Mouse (Mus musculus): ENCODE results near the gene Idh1. TPM values are rescaled to one million over a fixed set of nuclear protein-coding genes. Genes with fewer than 3 reads are reported as not detected.

Gene Idh1
- polyA plus RNA-seq, 1 experiment from 2014 or later: 436 TPM

DNA sequence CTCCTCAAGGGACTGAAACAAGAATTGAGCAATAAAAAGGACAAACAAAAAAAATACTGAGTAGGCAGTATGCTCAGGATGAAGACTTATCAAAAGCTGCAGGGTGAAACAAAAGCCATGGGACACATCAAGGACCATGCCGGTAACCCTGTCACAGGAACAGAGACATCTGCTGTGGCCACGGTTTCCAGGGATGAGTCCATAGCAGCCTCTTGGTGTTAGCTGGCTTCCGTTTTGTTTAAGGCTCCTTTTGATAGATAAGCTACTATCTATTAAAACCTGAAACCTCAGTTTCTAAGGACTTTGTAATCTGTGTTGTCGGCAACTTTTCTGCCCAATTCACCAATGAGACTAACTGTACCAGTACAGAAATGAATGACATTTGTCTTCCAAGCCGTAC, 16.4 kb downstream of the Idh1 start:
- WGBS: 93% methylated on average over 5 of the region's 5 CpGs
- Histone ChIP-seq H3K4me2 (ENCODE audit: low read depth) (no peak overlapping the region), H3K4me1 (ENCODE audit: control insufficient read depth, insufficient read depth, low read length) (no peaks in the 10 kb centered on the region), H3K9ac (ENCODE audit: low read length) (no peak overlapping the region), H3K9me3 (ENCODE audit: control insufficient read depth, low read length) (no peaks in the 10 kb centered on the region), H3K27ac (ENCODE audit: low read depth, low read length) (no peak overlapping the region), H3K36me3 (ENCODE audit: control insufficient read depth, insufficient read depth, low read length) (peaks cover 21% of the 10 kb centered on the region), H3K27me3 (ENCODE audit: control insufficient read depth, insufficient read depth, low read length) (no peaks in the 10 kb centered on the region), H3K4me3 (ENCODE audit: low read depth, low read length) (no peak overlapping the region)
- ATAC-seq (ENCODE audit: insufficient read depth, low FRiP score, low TSS enrichment) (no peak), DNase-seq (ENCODE audit: low spot score) (no peak)

DNA sequence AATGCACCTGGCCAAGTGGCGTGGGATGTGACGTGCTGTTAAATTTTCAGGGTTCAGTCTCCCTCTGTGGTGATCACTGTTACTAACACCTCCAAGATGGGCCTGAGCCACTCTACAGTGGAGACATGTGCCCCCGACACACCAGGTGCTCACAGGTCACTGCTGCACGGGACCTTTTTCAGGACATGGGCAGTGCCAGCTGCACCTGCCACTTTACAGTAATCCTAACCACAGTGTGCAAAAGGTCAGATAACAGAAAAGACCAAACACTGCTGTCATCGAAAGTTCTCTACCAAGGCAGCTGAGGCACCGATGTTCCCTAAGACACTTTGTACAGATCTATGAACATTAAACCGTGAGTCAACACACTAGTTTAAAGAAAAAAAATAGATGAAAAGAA, 16.8 kb downstream of the Idh1 start:
- H3K27ac ChIP-seq (ENCODE audit: low read depth, low read length): no peak overlapping the region
- DNase-seq (ENCODE audit: low spot score) (no peak), ATAC-seq (ENCODE audit: insufficient read depth, low FRiP score, low TSS enrichment) (no peak)
- no peak overlapping the region for H3K4me2 ChIP-seq (ENCODE audit: low read depth)
- 96% methylated on average over 7 of the region's 7 CpGs for WGBS
- no peaks in the 10 kb centered on the region for H3K27me3 ChIP-seq (ENCODE audit: control insufficient read depth, insufficient read depth, low read length)
- H3K4me3 ChIP-seq (ENCODE audit: low read depth, low read length): no peak overlapping the region
- H3K9me3 ChIP-seq (ENCODE audit: control insufficient read depth, low read length): no peaks in the 10 kb centered on the region
- H3K9ac ChIP-seq (ENCODE audit: low read length): no peak overlapping the region
- H3K4me1 ChIP-seq (ENCODE audit: control insufficient read depth, insufficient read depth, low read length): no peaks in the 10 kb centered on the region
- H3K36me3 ChIP-seq (ENCODE audit: control insufficient read depth, insufficient read depth, low read length): peaks cover 23% of the 10 kb centered on the region

DNA sequence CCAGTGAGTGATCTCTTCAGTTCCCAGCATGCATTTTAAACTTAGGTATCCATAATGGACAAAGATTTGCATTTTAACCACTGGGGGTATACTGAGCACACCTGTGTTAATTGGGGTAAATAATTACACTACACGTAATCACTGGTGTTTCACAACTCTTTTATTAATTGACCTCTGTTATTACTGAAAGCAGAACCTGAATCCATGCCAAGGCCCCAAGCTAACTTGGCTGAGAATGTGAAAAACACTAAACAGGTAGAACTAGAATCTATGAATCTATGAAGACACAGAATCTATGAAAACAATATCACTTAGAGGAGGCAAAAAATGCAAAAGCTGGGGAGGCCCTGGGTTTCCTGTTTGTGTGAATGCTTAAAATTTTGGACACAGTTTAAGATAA, 18.8 kb downstream of the Idh1 start:
- Histone ChIP-seq H3K4me3 (ENCODE audit: low read depth, low read length) (no peak overlapping the region), H3K4me2 (ENCODE audit: low read depth) (no peak overlapping the region), H3K9ac (ENCODE audit: low read length) (no peak overlapping the region), H3K27ac (ENCODE audit: low read depth, low read length) (no peak overlapping the region), H3K4me1 (ENCODE audit: control insufficient read depth, insufficient read depth, low read length) (no peaks in the 10 kb centered on the region), H3K36me3 (ENCODE audit: control insufficient read depth, insufficient read depth, low read length) (peaks cover 27% of the 10 kb centered on the region), H3K27me3 (ENCODE audit: control insufficient read depth, insufficient read depth, low read length) (no peaks in the 10 kb centered on the region), H3K9me3 (ENCODE audit: control insufficient read depth, low read length) (no peaks in the 10 kb centered on the region)
- WGBS: 94% methylated on average over 1 of the region's 1 CpGs
- no peak for ATAC-seq (ENCODE audit: insufficient read depth, low FRiP score, low TSS enrichment)
- DNase-seq (ENCODE audit: low spot score): no peak

DNA sequence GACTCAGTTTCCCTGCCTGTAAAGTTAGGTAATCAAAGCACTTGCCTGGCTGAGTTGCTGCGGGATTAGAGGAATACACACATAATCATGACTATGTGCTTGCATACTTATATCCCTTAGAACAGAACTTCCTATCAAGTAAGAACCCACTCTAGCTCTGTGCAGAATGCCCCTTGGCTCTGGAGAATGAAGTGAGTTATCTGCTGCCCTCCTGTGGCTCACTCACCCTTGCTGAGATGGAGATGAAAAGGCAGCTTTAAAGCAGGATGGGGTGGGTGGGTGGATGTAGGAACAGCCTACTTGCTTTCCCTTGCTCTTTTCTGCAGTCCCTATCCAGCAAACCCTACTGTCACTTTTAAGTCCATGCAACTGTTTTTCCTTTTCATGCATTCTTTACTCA, 24.1 kb downstream of the Idh1 start:
- no peak overlapping the region for H3K27ac ChIP-seq (ENCODE audit: low read depth, low read length)
- H3K4me3 ChIP-seq (ENCODE audit: low read depth, low read length): no peak overlapping the region
- no peaks in the 10 kb centered on the region for H3K9me3 ChIP-seq (ENCODE audit: control insufficient read depth, low read length)
- no peak overlapping the region for H3K4me2 ChIP-seq (ENCODE audit: low read depth)
- no peak overlapping the region for H3K9ac ChIP-seq (ENCODE audit: low read length)
- H3K36me3 ChIP-seq (ENCODE audit: control insufficient read depth, insufficient read depth, low read length): peaks cover 22% of the 10 kb centered on the region
- no peaks in the 10 kb centered on the region for H3K4me1 ChIP-seq (ENCODE audit: control insufficient read depth, insufficient read depth, low read length)
- 95% methylated on average over 1 of the region's 1 CpGs for WGBS
- H3K27me3 ChIP-seq (ENCODE audit: control insufficient read depth, insufficient read depth, low read length): no peaks in the 10 kb centered on the region
- no peak for DNase-seq (ENCODE audit: low spot score)
- ATAC-seq (ENCODE audit: insufficient read depth, low FRiP score, low TSS enrichment): no peak

DNA sequence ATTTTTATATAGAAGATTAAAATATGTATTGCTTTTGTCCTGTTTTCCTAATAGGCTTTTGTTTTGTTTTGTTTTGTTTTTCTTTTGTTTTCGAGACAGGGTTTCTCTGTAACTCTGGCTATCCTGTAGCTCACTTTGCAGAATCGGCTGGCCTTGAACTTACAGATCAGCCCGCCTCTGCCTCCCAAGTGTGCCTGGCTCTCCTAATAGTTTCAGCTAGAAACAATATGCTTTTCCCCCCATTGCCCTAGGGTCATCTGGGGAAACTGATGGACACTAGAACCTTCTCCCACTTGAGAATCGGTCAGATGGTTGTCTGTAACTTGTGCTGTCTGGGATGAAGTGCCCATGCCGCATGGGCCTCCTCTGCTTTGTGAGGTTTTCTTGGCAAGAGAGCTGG, 30.2 kb downstream of the Idh1 start:
- Histone ChIP-seq H3K9me3 (ENCODE audit: control insufficient read depth, low read length) (no peaks in the 10 kb centered on the region), H3K4me2 (ENCODE audit: low read depth) (no peak overlapping the region), H3K9ac (ENCODE audit: low read length) (no peak overlapping the region), H3K27me3 (ENCODE audit: control insufficient read depth, insufficient read depth, low read length) (no peaks in the 10 kb centered on the region), H3K4me3 (ENCODE audit: low read depth, low read length) (no peak overlapping the region), H3K36me3 (ENCODE audit: control insufficient read depth, insufficient read depth, low read length) (peaks cover 7% of the 10 kb centered on the region), H3K4me1 (ENCODE audit: control insufficient read depth, insufficient read depth, low read length) (no peaks in the 10 kb centered on the region), H3K27ac (ENCODE audit: low read depth, low read length) (no peak overlapping the region)
- 93% methylated on average over 5 of the region's 5 CpGs for WGBS
- no peak for ATAC-seq (ENCODE audit: insufficient read depth, low FRiP score, low TSS enrichment)
- no peak for DNase-seq (ENCODE audit: low spot score)

DNA sequence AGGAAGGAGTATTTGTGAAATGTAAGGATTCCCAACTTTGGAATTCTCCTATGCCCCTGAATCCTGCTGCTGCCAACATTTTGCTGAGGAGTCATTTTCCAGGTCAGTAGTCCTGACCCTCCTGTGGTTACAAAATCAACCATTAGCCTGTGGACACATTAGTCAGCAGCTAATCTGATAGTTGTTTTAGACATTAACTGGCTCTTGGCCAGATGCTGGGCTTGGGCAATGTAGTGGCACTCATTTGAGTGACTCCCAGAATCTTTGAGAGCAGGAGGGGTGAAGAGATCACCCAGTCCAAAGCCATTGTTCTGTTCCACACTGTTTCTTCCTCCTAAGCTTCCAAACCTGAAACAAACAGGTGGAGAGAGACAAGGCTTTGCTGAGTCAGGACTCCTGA, 31.5 kb downstream of the Idh1 start:
- no peak overlapping the region for H3K27ac ChIP-seq (ENCODE audit: low read depth, low read length)
- H3K9me3 ChIP-seq (ENCODE audit: control insufficient read depth, low read length): no peaks in the 10 kb centered on the region
- peaks cover 2% of the 10 kb centered on the region; the same call in 1 of the 2 replicates for H3K36me3 ChIP-seq (ENCODE audit: control insufficient read depth, insufficient read depth, low read length)
- no peaks in the 10 kb centered on the region for H3K27me3 ChIP-seq (ENCODE audit: control insufficient read depth, insufficient read depth, low read length)
- no peak overlapping the region for H3K4me3 ChIP-seq (ENCODE audit: low read depth, low read length)
- H3K4me2 ChIP-seq (ENCODE audit: low read depth): no peak overlapping the region
- H3K9ac ChIP-seq (ENCODE audit: low read length): no peak overlapping the region
- H3K4me1 ChIP-seq (ENCODE audit: control insufficient read depth, insufficient read depth, low read length): no peaks in the 10 kb centered on the region
- DNase-seq (ENCODE audit: low spot score) (no peak), ATAC-seq (ENCODE audit: insufficient read depth, low FRiP score, low TSS enrichment) (no peak)

DNA sequence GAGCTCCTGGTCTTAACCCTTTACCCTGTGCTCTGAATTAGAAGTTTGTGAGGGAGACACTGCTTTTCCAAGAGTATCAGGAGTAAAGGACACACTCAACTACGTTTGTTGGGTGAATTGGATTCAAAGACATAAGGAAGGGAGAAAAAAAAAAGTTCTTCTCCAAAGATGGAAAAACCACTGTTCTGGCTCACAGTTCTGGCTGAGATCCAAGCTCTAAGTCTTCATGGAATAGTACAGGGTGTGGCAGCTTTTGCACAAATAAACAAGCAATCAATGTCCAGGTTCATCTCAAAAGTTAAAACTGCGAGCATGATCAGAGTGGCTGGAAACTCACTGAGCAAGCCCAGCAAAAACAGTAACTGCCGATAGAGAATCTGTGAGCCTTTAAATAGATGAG, 38.3 kb downstream of the Idh1 start:
- 79% methylated on average over 3 of the region's 3 CpGs for WGBS
- H3K27ac ChIP-seq (ENCODE audit: low read depth, low read length): no peak overlapping the region
- no peaks in the 10 kb centered on the region for H3K36me3 ChIP-seq (ENCODE audit: control insufficient read depth, insufficient read depth, low read length)
- H3K4me3 ChIP-seq (ENCODE audit: low read depth, low read length): no peak overlapping the region
- no peak overlapping the region for H3K4me2 ChIP-seq (ENCODE audit: low read depth)
- no peak for DNase-seq (ENCODE audit: low spot score)
- H3K9ac ChIP-seq (ENCODE audit: low read length): no peak overlapping the region
- H3K4me1 ChIP-seq (ENCODE audit: control insufficient read depth, insufficient read depth, low read length): no peaks in the 10 kb centered on the region
- no peak for ATAC-seq (ENCODE audit: insufficient read depth, low FRiP score, low TSS enrichment)
- no peaks in the 10 kb centered on the region for H3K27me3 ChIP-seq (ENCODE audit: control insufficient read depth, insufficient read depth, low read length)
- H3K9me3 ChIP-seq (ENCODE audit: control insufficient read depth, low read length): no peaks in the 10 kb centered on the region

DNA sequence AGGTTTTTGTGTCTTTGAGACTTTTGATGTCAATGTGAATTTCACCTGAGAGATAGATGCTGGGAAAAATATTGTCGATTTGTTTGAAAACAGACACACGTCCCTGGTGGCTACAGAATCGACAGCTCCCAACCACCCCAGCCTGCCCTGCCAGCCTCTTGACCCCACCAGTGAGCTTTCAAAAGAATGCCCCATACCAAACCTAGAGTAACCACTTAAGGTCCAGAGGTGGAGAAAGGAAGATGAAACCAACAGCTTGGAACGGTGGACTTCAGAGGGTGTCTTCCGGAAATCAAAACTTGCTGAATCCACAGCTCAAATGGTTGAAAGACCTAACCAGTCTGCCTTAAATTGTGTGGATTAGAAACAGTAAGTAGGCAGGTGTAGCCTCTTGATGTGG, 39.0 kb downstream of the Idh1 start:
- WGBS: 96% methylated on average over 5 of the region's 5 CpGs
- H3K9ac ChIP-seq (ENCODE audit: low read length): no peak overlapping the region
- H3K36me3 ChIP-seq (ENCODE audit: control insufficient read depth, insufficient read depth, low read length): no peaks in the 10 kb centered on the region
- H3K9me3 ChIP-seq (ENCODE audit: control insufficient read depth, low read length): no peaks in the 10 kb centered on the region
- no peak overlapping the region for H3K27ac ChIP-seq (ENCODE audit: low read depth, low read length)
- H3K27me3 ChIP-seq (ENCODE audit: control insufficient read depth, insufficient read depth, low read length): no peaks in the 10 kb centered on the region
- DNase-seq (ENCODE audit: low spot score) (no peak), ATAC-seq (ENCODE audit: insufficient read depth, low FRiP score, low TSS enrichment) (no peak)
- no peak overlapping the region for H3K4me3 ChIP-seq (ENCODE audit: low read depth, low read length)
- no peak overlapping the region for H3K4me2 ChIP-seq (ENCODE audit: low read depth)
- no peaks in the 10 kb centered on the region for H3K4me1 ChIP-seq (ENCODE audit: control insufficient read depth, insufficient read depth, low read length)

DNA sequence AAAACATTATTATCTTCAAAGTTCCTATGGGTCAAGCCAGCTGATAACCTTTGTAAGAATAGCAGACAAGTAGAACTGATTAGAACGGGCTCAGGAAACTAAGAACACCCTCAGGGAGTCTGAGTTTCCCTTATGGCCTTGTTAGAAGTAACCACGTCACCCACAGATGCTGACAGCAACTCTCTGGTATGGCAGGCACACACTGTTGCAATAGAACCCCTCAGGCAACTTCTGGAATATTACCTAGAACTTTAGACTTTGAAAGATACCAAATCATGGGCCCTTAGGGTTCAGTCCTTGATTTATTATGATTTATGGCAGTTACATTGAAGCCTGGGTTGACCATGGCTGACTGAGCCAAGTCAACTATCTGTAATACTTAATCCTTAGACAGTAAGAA, 39.7 kb downstream of the Idh1 start:
- no peaks in the 10 kb centered on the region for H3K9me3 ChIP-seq (ENCODE audit: control insufficient read depth, low read length)
- H3K36me3 ChIP-seq (ENCODE audit: control insufficient read depth, insufficient read depth, low read length): no peaks in the 10 kb centered on the region
- no peak overlapping the region for H3K4me3 ChIP-seq (ENCODE audit: low read depth, low read length)
- DNase-seq (ENCODE audit: low spot score) (no peak), ATAC-seq (ENCODE audit: insufficient read depth, low FRiP score, low TSS enrichment) (no peak)
- no peak overlapping the region for H3K4me2 ChIP-seq (ENCODE audit: low read depth)
- no peak overlapping the region for H3K27ac ChIP-seq (ENCODE audit: low read depth, low read length)
- H3K27me3 ChIP-seq (ENCODE audit: control insufficient read depth, insufficient read depth, low read length): no peaks in the 10 kb centered on the region
- H3K4me1 ChIP-seq (ENCODE audit: control insufficient read depth, insufficient read depth, low read length): no peaks in the 10 kb centered on the region
- WGBS: 80% methylated on average over 2 of the region's 2 CpGs
- no peak overlapping the region for H3K9ac ChIP-seq (ENCODE audit: low read length)
